Mouse (Mus musculus): ENCODE results near the gene Crybg2.
A peak's percentile ranks its signal among the peaks of the same experiment; 100 is the strongest.

The Crybg2 gene

DNA sequence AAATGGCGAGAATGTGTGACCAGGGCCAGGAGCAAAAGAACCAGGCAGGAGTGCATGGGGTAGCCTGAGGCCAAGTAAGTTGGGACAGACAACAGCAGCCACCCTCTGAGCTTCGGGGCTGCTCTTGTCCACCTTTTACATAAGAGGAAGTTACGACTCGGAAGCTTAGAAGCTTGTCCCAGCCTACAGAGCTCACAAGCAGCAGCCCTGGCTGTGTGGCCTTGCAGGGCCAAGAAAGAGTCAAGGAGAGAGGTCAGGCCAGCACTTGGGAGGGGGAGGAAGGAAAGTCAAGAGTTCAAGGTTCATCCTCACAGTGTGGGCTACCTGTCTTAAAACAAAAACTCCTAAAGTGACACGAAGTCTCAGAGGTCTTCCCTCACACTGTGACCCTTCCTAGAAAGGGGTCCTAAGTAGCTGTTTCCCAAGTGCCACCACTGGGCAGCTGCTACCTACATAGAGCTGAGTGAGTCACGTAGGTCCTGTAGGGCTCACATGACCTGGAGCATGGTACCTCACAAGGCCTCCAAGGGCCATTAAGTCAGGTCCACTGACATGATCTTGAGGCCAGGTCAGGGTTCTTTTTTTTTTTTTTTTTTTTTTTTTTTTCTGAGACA is 59.7 kb downstream of the Crybg2 start:
- DNase-seq (ENCODE audit: low spot score): no peak

DNA sequence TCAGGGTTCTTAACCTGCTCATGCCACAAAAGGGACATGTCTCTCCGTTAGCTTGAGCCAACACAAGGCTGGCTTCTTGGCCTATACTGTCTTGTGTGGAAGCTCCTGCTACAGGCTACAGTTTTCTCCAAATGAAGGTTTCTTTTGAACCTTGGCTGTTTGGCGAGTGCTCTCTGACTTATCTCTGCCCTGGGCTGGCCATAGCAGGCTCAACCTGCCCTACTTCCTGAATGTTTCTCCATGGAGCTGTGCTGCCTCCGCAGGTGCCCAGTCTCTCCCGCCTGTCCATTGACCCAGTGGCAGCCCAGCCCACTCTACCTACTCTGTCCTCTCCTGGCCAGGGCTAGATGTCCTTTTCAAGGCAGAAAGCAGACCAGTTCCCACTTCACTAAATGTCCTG is 60.3 kb downstream of the Crybg2 start:
- DNase-seq (ENCODE audit: low spot score): no peak

DNA sequence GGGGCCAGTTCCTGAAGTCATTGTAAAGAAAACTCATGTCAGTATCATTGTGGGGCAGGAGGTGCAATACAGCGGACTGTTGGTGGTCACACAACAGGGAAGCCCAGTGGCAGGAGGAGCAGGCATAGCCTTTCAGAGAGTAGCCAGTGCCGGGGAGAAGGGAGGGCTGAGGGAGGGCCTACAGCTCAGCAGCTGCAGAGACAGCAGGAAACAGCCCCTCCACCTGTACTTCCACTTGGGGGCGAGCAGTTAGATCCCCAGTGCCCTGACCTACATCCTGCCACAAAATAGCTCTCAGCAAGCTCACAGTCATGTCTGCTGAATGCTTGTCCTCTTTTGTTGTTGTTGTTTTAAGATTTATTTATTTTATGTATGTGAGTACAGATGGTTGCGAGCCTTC is 61.0 kb downstream of the Crybg2 start:
- no peak for DNase-seq (ENCODE audit: low spot score)

DNA sequence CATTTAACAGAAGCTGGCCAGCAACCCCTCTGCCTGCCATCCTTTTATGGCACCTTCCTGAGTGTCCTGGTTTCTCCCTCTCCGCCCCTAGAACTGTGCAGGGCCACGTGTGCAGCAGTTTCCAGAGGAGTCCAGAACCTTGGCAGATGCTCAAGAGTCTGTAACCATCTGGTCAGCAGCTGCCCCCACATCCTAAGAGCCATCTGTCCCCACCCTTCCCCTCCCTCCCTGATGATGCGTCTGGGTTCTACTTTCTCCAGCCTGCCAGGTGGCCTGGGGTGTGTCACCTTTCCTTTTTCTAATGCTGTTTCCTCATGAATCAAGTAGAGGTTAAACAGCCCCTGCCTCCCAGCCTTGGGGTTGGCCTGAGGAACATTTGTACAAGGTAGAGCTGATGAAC is 61.7 kb downstream of the Crybg2 start:
- DNase-seq (ENCODE audit: low spot score): no peak

DNA sequence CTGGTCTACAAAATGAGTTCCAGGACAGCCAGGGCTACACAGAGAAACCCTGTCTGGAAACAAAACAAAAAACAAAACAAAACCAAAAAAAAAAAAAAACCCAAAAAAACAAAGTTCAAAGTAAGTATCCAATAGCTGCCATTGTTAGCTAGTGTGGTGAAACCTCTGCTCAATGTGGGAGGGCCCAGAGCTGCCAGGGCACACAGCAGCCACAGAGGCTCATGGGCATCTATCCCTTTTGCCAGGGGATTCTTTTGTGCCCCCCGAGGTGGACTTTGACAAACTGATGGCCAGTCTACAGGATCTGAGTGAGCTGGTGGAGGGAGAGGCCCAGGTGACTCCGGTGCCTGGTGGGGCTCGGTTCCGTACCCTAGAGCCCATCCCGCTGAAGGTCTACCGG is 62.5 kb downstream of the Crybg2 start:
- no peak for DNase-seq (ENCODE audit: low spot score)

DNA sequence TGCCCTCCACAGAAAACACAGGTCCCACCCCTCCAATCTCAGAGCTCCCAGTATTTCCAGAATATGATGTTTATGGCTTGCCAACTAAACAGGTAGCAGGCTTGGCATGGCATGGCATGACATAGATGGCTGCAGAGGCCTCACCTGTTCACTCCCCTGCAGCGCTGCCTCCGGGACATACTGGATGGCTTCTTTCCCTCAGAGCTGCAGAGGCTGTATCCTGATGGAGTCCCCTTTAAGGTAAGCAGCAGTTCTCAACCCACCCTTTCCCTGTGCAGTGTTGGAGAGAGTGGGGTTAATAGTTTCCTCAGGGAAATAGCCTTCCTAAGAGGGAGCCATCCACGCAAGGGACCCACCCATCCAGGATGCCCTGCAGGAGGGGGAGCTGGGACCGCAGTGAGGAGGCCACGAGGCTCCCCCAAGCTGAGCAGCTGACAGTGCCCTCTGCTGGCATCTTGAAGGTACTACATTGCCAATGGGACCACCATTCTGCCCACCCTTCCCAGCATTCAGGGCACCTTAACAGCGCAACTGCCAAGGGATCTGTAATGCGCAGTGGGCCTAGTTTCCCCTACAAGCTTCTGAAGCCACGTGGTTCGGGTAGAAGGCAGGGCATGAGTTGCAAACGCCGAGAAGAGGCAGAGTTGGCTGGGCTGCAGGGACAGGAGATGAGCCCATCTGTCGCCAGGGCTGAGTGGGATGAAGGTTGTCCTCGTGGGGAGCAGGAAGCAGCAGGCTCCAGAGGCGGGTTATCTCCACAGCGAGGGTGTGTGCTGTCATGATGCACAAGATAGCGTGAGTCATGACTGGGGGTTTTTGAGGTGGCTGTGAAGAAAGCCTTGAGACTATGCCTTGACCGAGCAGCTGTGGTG is 63.3 kb downstream of the Crybg2 start:
- DNase-seq (ENCODE audit: low spot score): peak; percentile 87

DNA sequence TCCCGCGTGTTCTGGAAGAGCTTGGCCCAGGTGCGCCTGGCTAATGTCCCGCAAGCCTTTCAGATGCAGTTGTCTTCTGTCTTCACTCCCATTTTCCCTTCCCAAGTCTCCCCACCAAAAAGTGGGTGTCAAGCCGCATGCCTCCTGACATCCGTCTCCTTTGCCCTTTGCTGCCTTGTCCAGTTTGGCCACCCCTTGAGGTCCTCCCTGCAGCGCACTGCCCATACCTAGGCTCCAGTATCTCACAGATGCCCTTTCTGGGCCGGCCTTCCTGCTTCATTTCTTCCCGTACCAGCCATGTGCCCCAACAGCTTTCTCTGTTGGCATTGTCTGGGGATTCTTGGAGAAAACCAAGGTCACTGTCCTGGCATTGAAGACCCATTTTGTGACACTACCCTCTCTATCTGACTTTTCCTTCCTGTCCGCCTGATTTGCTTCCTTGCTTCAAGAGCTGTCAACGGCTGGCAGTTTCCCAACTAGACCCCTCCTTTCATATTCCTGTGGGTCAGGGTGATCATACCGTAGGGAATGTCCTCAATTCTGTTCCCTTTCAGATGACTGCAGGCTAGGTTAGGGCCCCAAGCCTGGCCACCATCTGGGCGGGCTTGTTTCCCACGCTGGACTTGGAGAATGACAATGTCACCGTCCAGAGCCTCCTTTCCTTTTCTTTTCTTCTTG is 64.9 kb downstream of the Crybg2 start:
- DNase-seq (ENCODE audit: low spot score): no peak

DNA sequence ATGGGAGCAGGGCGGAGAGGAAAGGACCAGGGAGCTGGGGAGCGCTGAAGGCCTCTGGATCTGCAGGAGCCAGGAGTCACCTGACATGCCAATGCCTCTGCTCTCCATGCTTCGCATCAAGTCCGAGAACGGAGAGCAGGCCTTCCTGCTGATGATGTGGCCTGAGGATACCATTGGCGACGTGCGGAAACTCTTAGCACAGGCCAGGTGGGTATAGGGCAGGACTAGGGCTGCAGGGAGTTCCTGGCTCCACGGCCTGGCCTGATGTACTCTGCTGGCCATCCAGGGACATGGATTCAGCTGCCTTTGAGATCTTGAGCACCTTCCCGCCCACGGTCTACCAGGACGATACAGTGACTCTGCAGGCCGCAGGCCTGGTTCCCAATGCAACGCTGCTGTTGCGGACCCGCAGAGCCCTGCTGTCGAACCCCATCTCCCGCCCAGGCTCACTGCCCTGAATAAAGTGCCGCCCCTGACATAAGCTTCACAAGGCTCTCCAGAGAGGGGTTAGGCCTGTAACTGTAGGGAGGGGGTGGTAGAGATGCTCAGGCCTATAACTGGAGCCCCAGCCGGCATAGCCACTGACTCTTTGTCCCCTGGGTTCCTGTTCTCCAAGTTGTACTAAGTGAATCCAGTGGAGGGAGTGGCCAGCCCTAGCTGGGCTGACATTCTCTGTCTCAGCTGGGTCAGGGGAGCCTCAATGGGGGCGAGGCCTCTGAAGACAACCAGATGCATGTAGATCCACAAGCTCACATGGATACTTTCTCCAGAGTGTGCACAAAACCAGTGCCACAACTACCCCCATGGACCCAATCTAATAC is 65.9 kb downstream of the Crybg2 start:
- DNase-seq (ENCODE audit: low spot score): no peak

DNA sequence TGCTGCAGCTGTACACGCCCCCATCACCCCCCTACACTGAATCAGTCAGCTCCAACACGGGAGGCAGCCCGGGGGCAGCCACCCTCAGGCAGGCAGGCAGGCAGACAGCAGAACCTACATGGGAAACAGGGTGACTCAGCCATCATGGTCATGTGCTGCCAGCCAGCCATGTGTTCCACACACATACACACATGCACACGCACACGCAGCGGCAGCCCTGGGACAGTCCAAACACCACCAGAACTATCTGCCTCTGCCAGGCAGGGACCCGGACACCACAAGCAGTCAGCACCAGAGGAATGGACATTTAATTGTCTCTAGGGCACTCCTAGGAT is 66.5 kb downstream of the Crybg2 start:
- peak; percentile 75 for DNase-seq (ENCODE audit: low spot score)

DNA sequence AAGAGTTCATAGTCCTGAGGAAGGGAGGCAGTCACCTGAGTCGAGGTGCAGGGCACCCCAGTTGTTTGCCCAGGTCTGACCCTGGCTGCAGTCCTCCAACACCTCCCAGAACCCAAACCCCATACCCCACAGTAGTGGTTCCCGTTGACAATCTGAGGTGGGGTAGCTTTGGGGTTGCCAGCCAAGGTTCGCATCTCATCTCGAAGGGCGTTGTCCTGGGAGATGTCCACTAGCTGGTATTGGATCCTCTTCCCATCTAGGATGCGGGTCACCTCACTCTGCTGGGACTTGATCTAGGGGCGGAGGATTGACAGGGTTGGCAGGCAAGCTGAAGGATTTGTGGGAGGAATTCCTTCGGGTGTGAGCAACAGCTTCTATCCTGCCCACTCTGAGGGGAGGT is 67.2 kb downstream of the Crybg2 start:
- DNase-seq (ENCODE audit: low spot score): no peak

DNA sequence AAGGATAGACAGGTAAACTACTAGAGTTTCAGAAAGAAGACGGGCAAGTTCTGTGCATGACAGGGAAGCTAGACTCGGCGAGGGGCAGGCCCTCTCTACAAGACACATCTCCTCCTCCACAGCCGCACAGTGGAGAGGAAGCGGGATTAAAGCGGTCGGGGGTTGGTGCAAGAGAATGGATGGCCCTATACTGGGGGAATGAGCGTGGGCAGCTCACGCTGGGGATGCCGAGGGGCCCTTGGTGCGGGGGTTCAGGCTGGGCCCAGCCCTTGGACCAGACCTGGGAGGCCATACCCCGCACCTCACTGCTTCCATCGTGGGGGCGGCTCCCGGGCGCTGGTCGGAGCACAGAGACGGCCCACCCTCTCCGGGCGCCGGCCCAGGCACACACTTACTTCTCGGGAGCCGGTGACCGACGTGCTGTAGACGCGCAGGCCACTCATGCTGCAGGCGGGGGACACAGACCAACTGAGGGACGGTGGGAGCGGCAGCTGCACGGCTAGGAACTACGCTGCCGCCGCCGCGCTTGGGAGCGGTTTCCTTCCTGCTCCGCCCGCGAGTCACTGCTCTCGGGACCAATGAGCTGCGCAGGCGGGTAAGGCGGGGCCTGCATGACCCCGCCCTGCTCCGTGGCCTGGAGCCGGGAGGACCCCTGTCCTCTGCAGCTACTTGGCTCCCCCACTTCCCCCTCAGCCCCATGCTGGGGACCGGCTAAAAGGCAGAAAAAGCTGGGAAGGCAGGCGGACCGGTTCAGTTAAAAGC is 67.8 kb downstream of the Crybg2 start, which contains the start of gene Sh3bgrl3:
Sh3bgrl3 (minus strand) TSS at position 569 of the 762 bp plus-strand sequence.
- peak; percentile 88 for DNase-seq (ENCODE audit: low spot score)

DNA sequence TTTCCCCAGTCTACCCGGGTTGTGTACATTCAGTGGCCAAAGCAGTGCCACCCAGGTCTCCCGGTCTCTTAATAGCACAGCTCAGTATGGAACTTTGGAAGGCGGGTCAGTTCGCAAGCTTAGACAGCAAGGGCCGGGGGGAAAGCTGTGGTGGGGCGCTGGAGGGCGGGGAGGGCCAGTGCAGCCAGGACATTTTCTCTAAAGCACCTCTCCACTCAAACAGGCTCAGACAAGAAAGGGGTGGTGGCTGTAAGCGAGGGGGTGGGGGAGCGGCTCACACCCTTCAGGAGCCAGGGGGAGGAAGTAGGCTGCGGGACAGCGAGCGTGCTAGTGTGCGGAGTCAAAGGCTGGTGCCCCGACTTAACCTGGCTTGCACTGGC is 68.4 kb downstream of the Crybg2 start:
- DNase-seq (ENCODE audit: low spot score): no peak

DNA sequence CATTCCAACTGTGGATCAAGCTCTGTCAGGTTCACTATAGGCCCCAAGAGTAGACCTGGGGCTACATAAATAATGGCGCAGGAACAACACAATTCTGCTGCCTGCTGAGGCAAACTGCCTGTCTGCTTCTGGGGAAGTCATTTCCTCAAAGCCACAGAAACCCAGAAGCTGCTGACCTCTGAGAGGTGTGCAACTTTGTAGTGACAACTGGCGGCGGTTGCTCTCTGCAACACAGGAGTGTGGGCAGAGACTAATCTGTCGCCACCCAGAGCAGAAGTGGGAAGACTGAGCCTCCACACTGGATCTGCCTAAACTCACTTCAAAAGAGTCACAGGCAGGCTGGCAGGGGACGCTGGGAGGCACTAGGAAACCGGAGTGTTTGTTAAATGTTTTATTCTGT is 68.9 kb downstream of the Crybg2 start:
- DNase-seq (ENCODE audit: low spot score): peak; percentile 45

DNA sequence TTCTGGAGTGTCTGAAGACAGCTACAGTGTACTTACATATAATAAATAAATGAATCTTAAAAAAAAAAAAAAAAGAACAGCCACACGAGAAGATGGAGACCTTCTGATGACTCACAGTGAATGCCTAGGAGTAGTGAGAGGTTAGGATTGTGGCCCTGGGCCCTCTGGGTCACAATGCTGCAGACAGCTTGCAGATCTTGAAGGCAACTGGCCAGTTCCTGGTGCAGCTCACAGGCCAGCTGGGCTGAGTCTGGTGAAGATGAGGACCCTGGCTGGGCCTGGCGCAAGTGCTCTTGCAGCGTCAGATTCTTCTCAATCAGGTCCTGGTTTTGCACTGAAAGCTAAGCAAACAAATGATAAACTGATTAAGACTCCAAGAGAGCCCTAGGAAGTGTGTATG is 71.5 kb downstream of the Crybg2 start:
- DNase-seq (ENCODE audit: low spot score): no peak

DNA sequence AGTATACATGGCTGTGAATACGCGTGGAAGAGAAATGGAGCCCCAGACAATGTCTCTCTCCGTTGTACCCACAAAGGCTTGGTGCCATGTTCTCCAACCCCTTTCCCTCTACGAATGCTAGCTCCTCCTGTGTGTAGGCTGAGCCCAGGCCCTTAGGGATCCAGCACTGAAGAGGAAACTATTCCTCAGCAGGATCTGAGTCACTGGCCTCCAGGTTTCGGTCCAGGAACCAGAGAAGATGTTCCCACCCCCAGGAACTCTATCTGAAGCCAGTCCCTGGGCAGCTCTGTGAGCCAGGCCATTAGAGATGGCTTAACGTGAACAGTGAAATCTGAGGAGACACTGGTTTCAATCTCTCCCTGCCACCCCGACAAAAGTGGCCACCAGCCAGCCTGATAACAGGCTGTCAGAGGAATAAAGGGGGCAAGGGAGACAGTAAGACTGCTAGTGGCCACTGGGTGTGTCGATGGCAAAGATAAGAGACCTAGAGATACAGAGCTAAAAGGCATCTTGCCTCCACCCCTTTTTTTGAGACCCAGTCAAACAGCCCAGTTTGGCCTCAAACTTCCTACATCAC is 72.0 kb downstream of the Crybg2 start:
- no peak for DNase-seq (ENCODE audit: low spot score)

DNA sequence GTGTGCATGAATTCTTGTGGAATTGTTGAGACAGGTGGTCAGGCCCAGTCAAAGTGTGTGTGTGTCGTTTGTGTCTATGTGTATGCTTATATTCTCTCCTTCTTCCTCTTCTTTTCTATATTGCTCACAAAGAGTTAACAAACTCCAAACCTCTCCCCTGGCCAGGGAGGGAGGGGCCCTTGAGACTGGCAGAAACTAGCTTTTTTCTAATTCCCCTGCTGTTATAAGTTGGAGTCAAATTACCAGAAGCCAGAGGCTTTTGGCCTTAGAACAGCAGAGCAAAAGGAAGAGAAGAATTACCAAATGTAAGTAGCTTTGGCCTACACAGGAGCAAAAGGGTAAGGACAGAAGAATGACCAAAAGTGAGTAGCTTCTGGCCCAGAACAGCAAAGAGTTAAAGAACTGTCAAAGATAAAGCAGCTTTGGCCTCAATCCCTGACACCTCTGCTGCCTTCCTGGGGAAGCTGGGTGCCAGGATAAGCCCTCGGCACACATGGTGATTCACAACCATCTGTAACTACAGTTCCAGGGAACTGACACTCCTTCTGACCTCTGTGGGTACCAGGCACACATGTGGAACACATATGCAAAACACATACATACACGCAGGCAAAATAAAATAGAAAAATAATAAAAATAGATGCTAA is 75.8 kb downstream of the Crybg2 start:
- DNase-seq (ENCODE audit: low spot score): no peak

DNA sequence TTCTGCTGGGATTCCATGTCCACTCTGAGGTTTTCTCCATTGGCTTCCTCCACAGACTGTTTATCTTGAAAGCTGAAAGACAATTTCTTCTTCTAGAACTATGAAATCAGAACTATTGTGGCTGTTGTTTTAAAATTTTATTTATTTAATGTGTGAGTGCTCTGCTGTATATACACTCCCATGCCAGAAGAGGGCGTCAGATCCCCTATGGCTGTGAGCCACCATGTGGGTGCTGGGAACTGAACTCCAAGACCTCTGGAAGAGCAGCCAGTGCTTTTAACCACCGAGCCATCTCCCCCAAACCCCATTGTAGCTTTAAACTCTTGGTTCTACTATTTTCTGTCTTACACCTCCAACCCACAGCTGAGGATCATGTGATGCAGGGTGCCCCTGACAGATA is 78.2 kb downstream of the Crybg2 start:
- no peak for DNase-seq (ENCODE audit: low spot score)

Data from layer of hippocampus, adult 11-12 months (tissue).